Mouse (Mus musculus) thymus, adult 2 months (tissue): ENCODE measurements at regions not wholly inside any gene's neighbourhood (a gene's known extent, or its start where the extent isn't known, plus 50 kb on each side); places are given as distances from the start of the nearest gene placed in this dataset.

Experiments
- CTCF ChIP-seq: fragments of 200-500 bp; IDR thresholded peaks from 2 replicates; pipeline ENCODE4 v1.5.1; 2012; ENCODE audit warnings: mild to moderate bottlenecking, control low read depth, low read length, moderate library complexity, borderline replicate concordance; ENCODE audit not compliant: control insufficient read depth, poor library complexity, insufficient read depth; ENCODE audit errors: extremely low read depth
- POLR2A ChIP-seq: fragments of 200-500 bp; IDR thresholded peaks from 2 replicates; pipeline ENCODE4 v1.6.1; 2012; ENCODE audit warnings: mild to moderate bottlenecking, low read length, control low read depth, moderate library complexity; ENCODE audit not compliant: control insufficient read depth, poor library complexity, insufficient read depth; ENCODE audit errors: extremely low read depth

- no peak for TF ChIP-seq CTCF
- no peak for TF ChIP-seq POLR2A
These were observed 432.0 kb upstream of the Mctp2 start for GRCm38 (mm10) chr7:72738324-72738944.
